Mouse (Mus musculus): ENCODE data around the gene Arpc1b.
A peak's percentile ranks its signal among the peaks of the same experiment; 100 is the strongest.

Arpc1b gene

GRCm38 (mm10) chr5:145165184-145165583, 51.2 kb downstream of the Arpc1b start:
- DNase-seq, result peak; percentile 21

- peak; percentile 98 for DNase-seq
Measured at GRCm38 (mm10) chr5:145166536-145167305, 52.7 kb downstream of the Arpc1b start, which contains the start of the genes Ptcd1 and Cpsf4. TSS of gene Ptcd1 (minus strand) at chr5:145167108. TSS of gene Cpsf4 (plus strand) at chr5:145167213.

DNA sequence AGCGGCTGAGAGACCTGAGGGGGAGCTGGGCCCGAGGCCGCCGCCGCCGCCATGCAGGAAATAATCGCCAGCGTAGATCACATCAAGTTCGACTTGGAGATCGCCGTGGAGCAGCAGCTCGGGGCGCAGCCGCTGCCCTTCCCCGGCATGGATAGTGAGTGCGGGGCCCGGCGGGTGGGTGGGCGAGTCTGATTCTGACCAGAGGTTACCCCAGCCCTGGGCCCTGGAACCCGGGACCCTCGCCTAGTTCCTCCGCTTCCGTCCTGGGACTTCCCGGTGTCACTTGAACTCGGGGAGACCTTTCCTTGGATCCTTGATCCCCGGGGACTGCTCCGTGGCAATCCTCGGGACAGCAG, 53.3 kb downstream of the Arpc1b start:
- DNase-seq, result no peak

- no peak for DNase-seq
Measured at GRCm38 (mm10) chr5:145178461-145178980, 64.5 kb downstream of the Arpc1b start.
